Mouse (Mus musculus) G1E (cell line): Measurements from ENCODE around the gene Mthfd2l.

Experiments
- CTCF ChIP-seq: IDR thresholded peaks from 2 replicates; pipeline ENCODE4 v1.5.1; 2012; ENCODE audit warnings: low read depth, low read length, inconsistent platforms, mixed read lengths
- GATA2 ChIP-seq: IDR thresholded peaks from 2 replicates; pipeline ENCODE4 v1.6.1; 2012; ENCODE audit warnings: low read depth, low read length, inconsistent platforms, borderline replicate concordance
- TAL1 ChIP-seq: conservative IDR thresholded peaks from 2 replicates; pipeline ENCODE4 v1.6.1; 2012; ENCODE audit warnings: low read depth, low read length, inconsistent platforms, mixed read lengths

DNA sequence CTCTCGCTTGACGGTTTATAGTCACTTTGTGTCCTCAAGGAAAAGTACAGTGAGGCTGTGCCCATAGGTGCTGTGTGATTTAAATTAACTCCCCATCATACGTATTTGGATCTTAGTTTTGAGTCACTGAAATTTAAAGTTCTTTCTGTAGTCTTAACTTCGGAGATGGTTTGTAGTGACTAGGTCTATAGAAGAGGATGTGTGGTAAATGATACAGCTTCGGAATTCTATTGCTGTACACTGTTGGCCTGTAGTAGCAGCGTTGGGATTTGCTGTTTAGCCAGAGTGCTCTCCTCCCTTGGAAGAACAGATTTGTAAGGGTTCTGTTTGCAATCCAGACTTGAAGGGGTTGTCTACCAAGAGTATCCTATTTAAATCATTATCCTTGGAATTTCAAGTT is 994 bp downstream of the Mthfd2l start:
- TF ChIP-seq CTCF: no peak
- TF ChIP-seq TAL1: no peak
- TF ChIP-seq GATA2: no peak
